Mouse (Mus musculus): ENCODE measurements around the gene Pnkd.

DNA sequence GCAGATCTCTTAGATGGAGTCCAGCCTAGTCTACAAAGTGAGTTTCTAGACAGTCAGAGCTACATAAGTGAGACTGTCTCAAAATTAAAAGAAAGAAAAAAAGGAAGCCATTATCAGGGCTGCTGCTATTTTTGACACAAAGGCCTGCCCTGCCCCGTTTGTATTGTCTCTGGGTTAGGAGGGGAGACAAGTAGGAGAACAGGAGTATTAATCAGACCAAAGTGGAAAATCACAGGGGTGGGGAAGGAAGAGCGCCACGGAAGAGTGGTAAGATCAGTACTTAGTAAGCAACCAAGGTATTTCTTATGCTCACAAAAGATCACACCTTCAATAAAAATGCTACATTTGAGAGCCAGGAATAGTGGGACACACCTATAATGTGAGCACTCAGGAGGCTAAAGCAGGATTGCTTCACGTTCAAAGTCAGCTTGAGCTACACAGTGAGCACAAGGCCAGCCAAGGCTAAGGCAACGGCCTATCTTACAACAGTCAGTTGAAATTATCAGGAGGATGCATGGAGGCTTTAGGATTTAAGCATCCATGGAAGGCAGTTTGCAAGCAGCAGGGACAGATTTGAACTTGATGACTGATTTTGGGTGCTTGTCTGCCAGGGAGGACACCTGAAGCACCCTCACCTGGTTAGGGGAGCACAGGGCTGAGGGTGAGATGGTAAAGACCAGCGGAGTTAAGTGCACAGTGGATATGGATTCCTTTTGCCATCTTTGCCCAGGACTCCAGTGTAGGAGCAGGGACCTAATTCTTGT lies 15.8 kb downstream of the Pnkd start:
- TF ChIP-seq CTCF (IDR thresholded peaks at IDR 0.05; ENCODE audit: control insufficient read depth, insufficient read depth, insufficient read length) (no peak), USF1 (IDR thresholded peaks at IDR 0.05; ENCODE audit: low read depth) (no peak), CEBPB (IDR thresholded peaks at IDR 0.05; ENCODE audit: low read depth) (no peak), MYOG (IDR thresholded peaks at IDR 0.05; ENCODE audit: control insufficient read depth, extremely low read depth, insufficient read length) (no peak)

Data from C2C12 (cell line).